Mouse (Mus musculus) neural tube, embryonic 14.5 days (tissue): ENCODE data around the gene Akap1. TPM values are rescaled to one million over a fixed set of nuclear protein-coding genes. Genes with fewer than 3 reads are reported as not detected.

Experiments
- ATAC-seq: fragments of 200-750 bp; cut with Nextera tagmentation; 2 replicates; pipeline ENCODE4 v1.8.0; 2017; ENCODE audit warnings: low read depth, mild to moderate bottlenecking, moderate TSS enrichment, moderate library complexity
- H3K27ac ChIP-seq: fragments of 300-500 bp; sonication (generic); 2 replicates; pipeline ENCODE4 v1.5.1; 2014; ENCODE audit warnings: low read depth, mild to moderate bottlenecking, control low read depth, low read length, moderate library complexity, mixed read lengths
- H3K27me3 ChIP-seq: fragments of 300-500 bp; sonication (generic); 2 replicates; pipeline ENCODE4 v1.6.1; 2014; ENCODE audit warnings: low read length; ENCODE audit not compliant: control insufficient read depth, insufficient read depth
- H3K36me3 ChIP-seq: fragments of 300-500 bp; sonication (generic); 2 replicates; pipeline ENCODE4 v1.6.1; 2014; ENCODE audit warnings: low read length, mixed read lengths; ENCODE audit not compliant: control insufficient read depth, insufficient read depth
- H3K4me1 ChIP-seq: fragments of 300-500 bp; sonication (generic); 2 replicates; pipeline ENCODE4 v1.6.1; 2014; ENCODE audit warnings: low read length; ENCODE audit not compliant: control insufficient read depth, insufficient read depth
- H3K4me2 ChIP-seq: fragments of 300-500 bp; sonication (generic); 2 replicates; pipeline ENCODE4 v1.6.1; 2014; ENCODE audit warnings: mild to moderate bottlenecking, low read depth, low read length, control low read depth
- H3K4me3 ChIP-seq: fragments of 300-500 bp; sonication (generic); 2 replicates; pipeline ENCODE4 v1.5.1; 2014; ENCODE audit warnings: low read depth, low read length, control low read depth, mixed read lengths
- H3K9ac ChIP-seq: fragments of 300-500 bp; sonication (generic); replicated peaks from 2 replicates; pipeline ENCODE4 v1.6.1; 2014; ENCODE audit warnings: low read depth, mild to moderate bottlenecking, control low read depth, low read length, mixed read lengths
- H3K9me3 ChIP-seq: fragments of 300-500 bp; sonication (generic); 2 replicates; pipeline ENCODE4 v1.6.1; 2016; ENCODE audit warnings: low read length; ENCODE audit not compliant: control insufficient read depth
- WGBS: fragments of 180-500 bp; shearing (Covaris S2); extraction: QIAGEN DNeasy Blood & Tissue Kit; methylation state at CpG from one replicate; pipeline ENCODE4 v1.1.7; 2014; 5-methylcytosine and 5-hydroxymethylcytosine counted together
- polyA plus RNA-seq: library from polyadenylated mRNA; unstranded; fragments of >200 nt; fragmentation: Nextera tagmentation; extraction: Ambion mirVana; gene quantifications from 2 replicates; pipeline ENCODE4 v1.2.1, GENCODE M21; 2014

Gene Akap1
- polyA plus RNA-seq, 1 experiment from 2014 or later, result 25.6 TPM

GRCm38 (mm10) chr11:88786816-88787215 is 77.6 kb downstream of the Akap1 start:
- H3K27ac ChIP-seq, result no peak overlapping the region
- no peak overlapping the region for H3K4me2 ChIP-seq
- no peaks in the 10 kb centered on the region for H3K9me3 ChIP-seq
- H3K36me3 ChIP-seq, result no peaks in the 10 kb centered on the region
- no peak overlapping the region for H3K9ac ChIP-seq
- ATAC-seq, result no peak
- H3K27me3 ChIP-seq, result no peaks in the 10 kb centered on the region
- WGBS, result 90% methylated on average over 7 of the region's 7 CpGs
- no peak overlapping the region for H3K4me3 ChIP-seq
- H3K4me1 ChIP-seq, result no peaks in the 10 kb centered on the region

- no peak for ATAC-seq
- H3K36me3 ChIP-seq, result no peaks in the 10 kb centered on the region
- H3K4me3 ChIP-seq, result no peak overlapping the region
- no peak overlapping the region for H3K4me2 ChIP-seq
- WGBS, result 91% methylated on average over 4 of the region's 4 CpGs
- no peak overlapping the region for H3K9ac ChIP-seq
- H3K27ac ChIP-seq, result no peak overlapping the region
- no peaks in the 10 kb centered on the region for H3K27me3 ChIP-seq
- H3K4me1 ChIP-seq, result no peaks in the 10 kb centered on the region
- H3K9me3 ChIP-seq, result no peaks in the 10 kb centered on the region
These were observed 80.9 kb downstream of the Akap1 start for GRCm38 (mm10) chr11:88783525-88783924.

GRCm38 (mm10) chr11:88782531-88782930 is 81.9 kb downstream of the Akap1 start:
- H3K27me3 ChIP-seq, result no peaks in the 10 kb centered on the region
- no peak overlapping the region for H3K9ac ChIP-seq
- H3K9me3 ChIP-seq, result no peaks in the 10 kb centered on the region
- no peaks in the 10 kb centered on the region for H3K4me1 ChIP-seq
- no peak overlapping the region for H3K27ac ChIP-seq
- H3K4me2 ChIP-seq, result no peak overlapping the region
- H3K36me3 ChIP-seq, result no peaks in the 10 kb centered on the region
- H3K4me3 ChIP-seq, result no peak overlapping the region
- WGBS, result 94% methylated on average over 5 of the region's 5 CpGs
- no peak for ATAC-seq

Other genes with a start within 250 kb of the Akap1 start
- gene Msi2, start 146.1 kb downstream of the Akap1 start, polyA plus RNA-seq, result 20.0 and 25.6 TPM in 2 replicates
- gene Scpep1, start 90.9 kb upstream of the Akap1 start, polyA plus RNA-seq, result 23.7 and 28.0 TPM in 2 replicates
- gene Elobl, start 102.3 kb upstream of the Akap1 start, polyA plus RNA-seq, result not detected in 2 replicates
- 17.0 TPM in 2 replicates for gene Coil, start 105.7 kb upstream of the Akap1 start, polyA plus RNA-seq
- gene Trim25, start 134.8 kb upstream of the Akap1 start, polyA plus RNA-seq, result 3.3 and 4.7 TPM in 2 replicates
- gene Dgke, start 202.3 kb upstream of the Akap1 start, polyA plus RNA-seq, result 17.7 and 19.9 TPM in 2 replicates
- not detected in 2 replicates for gene Gm525, start 209.3 kb upstream of the Akap1 start, polyA plus RNA-seq